Mouse (Mus musculus) stomach, postnatal 0 days (tissue): ENCODE data around the gene Ankfn1. TPM values are rescaled to one million over a fixed set of nuclear protein-coding genes. Genes with fewer than 3 reads are reported as not detected.

ENCODE experiments used
- ATAC-seq: fragments of 200-750 bp; cut with Nextera tagmentation; 2 replicates; pipeline ENCODE4 v1.8.0; 2017; ENCODE audit not compliant: low FRiP score, low TSS enrichment
- DNase-seq: peaks from one replicate; pipeline ENCODE4 v3.0.0-alpha.2; 2016; ENCODE audit warnings: low spot score
- H3K27ac ChIP-seq: fragments of 300-500 bp; sonication (generic); replicated peaks from 2 replicates; pipeline ENCODE4 v1.5.1; 2014; ENCODE audit warnings: mild to moderate bottlenecking, control low read depth
- H3K27me3 ChIP-seq: fragments of 300-500 bp; sonication (generic); 2 replicates; pipeline ENCODE4 v1.6.1; 2014; ENCODE audit warnings: low read length; ENCODE audit not compliant: control insufficient read depth, insufficient read depth
- H3K36me3 ChIP-seq: fragments of 300-500 bp; sonication (generic); 2 replicates; pipeline ENCODE4 v1.6.1; 2014; ENCODE audit warnings: low read length, mixed read lengths; ENCODE audit not compliant: control insufficient read depth, insufficient read depth
- H3K4me1 ChIP-seq: fragments of 300-500 bp; sonication (generic); replicated peaks from 2 replicates; pipeline ENCODE4 v1.6.1; 2014; ENCODE audit warnings: antibody characterized with exemption; ENCODE audit not compliant: control insufficient read depth, insufficient read depth
- H3K4me2 ChIP-seq: fragments of 300-500 bp; sonication (generic); replicated peaks from 2 replicates; pipeline ENCODE4 v1.6.1; 2014; ENCODE audit warnings: low read depth, mild to moderate bottlenecking, control low read depth, moderate library complexity
- H3K4me3 ChIP-seq: fragments of 300-500 bp; sonication (generic); 2 replicates; pipeline ENCODE4 v1.5.1; 2014; ENCODE audit warnings: low read depth, low read length, control low read depth
- H3K9ac ChIP-seq: fragments of 300-500 bp; sonication (generic); 2 replicates; pipeline ENCODE4 v1.6.1; 2014; ENCODE audit warnings: mild to moderate bottlenecking, low read length, control low read depth, mixed read lengths
- H3K9me3 ChIP-seq: fragments of 300-500 bp; sonication (generic); 2 replicates; pipeline ENCODE4 v1.6.1; 2016; ENCODE audit warnings: low read length; ENCODE audit not compliant: control insufficient read depth
- CTCF ChIP-seq: IDR thresholded peaks from 2 replicates; pipeline ENCODE4 v1.5.1; 2016; ENCODE audit warnings: antibody characterized with exemption, low read depth, mild to moderate bottlenecking, moderate library complexity
- EP300 ChIP-seq: optimal IDR thresholded peaks from 2 replicates; pipeline ENCODE3; 2016; ENCODE audit warnings: antibody characterized with exemption
- WGBS: fragments of 180-500 bp; shearing (Covaris S2); extraction: QIAGEN DNeasy Blood & Tissue Kit; methylation state at CpG from one replicate; pipeline ENCODE4 v1.1.7; 2014; 5-methylcytosine and 5-hydroxymethylcytosine counted together
- polyA plus RNA-seq: library from polyadenylated mRNA; unstranded; fragments of >200 nt; fragmentation: Nextera tagmentation; extraction: Ambion mirVana; gene quantifications from 2 replicates; pipeline ENCODE4 v1.2.1, GENCODE M21; 2015

Gene Ankfn1
- polyA plus RNA-seq: 0.10 and 0.12 TPM in 2 replicates

DNA sequence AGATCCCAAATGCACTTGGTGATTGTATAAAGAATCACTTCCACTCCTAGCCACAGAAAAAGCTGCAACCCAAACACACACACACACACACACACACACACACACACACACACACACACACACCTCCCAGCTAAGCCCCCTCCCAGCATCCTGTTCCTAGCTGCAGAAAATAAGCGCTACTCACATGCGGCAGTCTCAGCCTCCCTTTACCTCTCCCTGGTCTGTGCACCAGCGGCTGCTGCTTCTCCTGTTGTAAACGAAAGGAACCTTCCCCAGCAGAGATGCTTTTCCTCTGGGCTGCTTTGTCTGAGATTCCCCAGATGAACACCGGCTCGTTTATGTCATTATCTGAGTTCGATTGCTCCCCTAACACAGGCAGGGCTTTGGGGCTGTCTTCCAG lies at the start of gene Ankfn1:
Gene Ankfn1, minus strand, starts transcription at position 223 of the 400 bp plus-strand sequence.
- WGBS: 31% methylated on average over 7 of the region's 7 CpGs
- H3K4me1 ChIP-seq: no peaks in the 10 kb centered on the region
- TF ChIP-seq CTCF: no peak
- no peak for TF ChIP-seq EP300
- ATAC-seq (no peak), DNase-seq (no peak)
- H3K27me3 ChIP-seq: no peaks in the 10 kb centered on the region
- no peak within 1 kb of the TSS for H3K4me2 ChIP-seq
- no peaks in the 10 kb centered on the region for H3K36me3 ChIP-seq
- H3K9ac ChIP-seq: no peak within 1 kb of the TSS
- no peak within 1 kb of the TSS for H3K4me3 ChIP-seq
- no peaks in the 10 kb centered on the region for H3K9me3 ChIP-seq
- H3K27ac ChIP-seq: no peak within 1 kb of the TSS

- H3K4me2 ChIP-seq: no peak overlapping the region
- DNase-seq: no peak
- no peaks in the 10 kb centered on the region for H3K36me3 ChIP-seq
- TF ChIP-seq EP300: no peak
- no peak for TF ChIP-seq CTCF
- no peak for ATAC-seq
- no peak overlapping the region for H3K27ac ChIP-seq
- WGBS: 62% methylated on average over 8 of the region's 8 CpGs
- H3K9me3 ChIP-seq: no peaks in the 10 kb centered on the region
- H3K9ac ChIP-seq: no peak overlapping the region
- H3K4me3 ChIP-seq: no peak overlapping the region
- no peaks in the 10 kb centered on the region for H3K27me3 ChIP-seq
- no peaks in the 10 kb centered on the region for H3K4me1 ChIP-seq
These were observed 46.4 kb upstream of the Ankfn1 start for GRCm38 (mm10) chr11:89823661-89824446.

DNA sequence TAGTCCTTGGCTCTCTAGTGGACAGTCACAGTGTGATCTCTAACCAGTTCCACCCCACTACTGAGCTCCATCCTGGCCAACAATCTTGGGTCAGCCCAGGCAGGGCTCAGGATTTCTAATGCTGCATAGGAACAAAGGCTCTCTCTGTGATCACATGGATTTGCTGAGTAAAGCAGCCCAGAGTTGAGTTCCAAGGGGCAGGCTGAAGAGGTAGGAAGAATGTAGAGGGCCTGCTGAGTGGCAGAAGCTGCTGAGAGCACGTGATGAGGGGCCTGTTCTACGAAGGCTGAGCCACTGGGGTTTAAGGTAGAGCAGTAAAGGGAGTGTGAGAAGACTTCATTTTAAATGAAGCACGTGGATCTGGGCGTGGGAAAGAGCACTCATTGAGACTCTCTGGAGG lies 41.1 kb upstream of the Ankfn1 start:
- H3K27ac ChIP-seq: no peak overlapping the region
- ATAC-seq (no peak), DNase-seq (no peak)
- no peak overlapping the region for H3K9ac ChIP-seq
- no peaks in the 10 kb centered on the region for H3K27me3 ChIP-seq
- H3K36me3 ChIP-seq: no peaks in the 10 kb centered on the region
- 56% methylated on average over 4 of the region's 4 CpGs for WGBS
- H3K9me3 ChIP-seq: no peaks in the 10 kb centered on the region
- no peak overlapping the region for H3K4me3 ChIP-seq
- H3K4me1 ChIP-seq: no peaks in the 10 kb centered on the region
- no peak overlapping the region for H3K4me2 ChIP-seq
- no peak for TF ChIP-seq CTCF
- no peak for TF ChIP-seq EP300

DNA sequence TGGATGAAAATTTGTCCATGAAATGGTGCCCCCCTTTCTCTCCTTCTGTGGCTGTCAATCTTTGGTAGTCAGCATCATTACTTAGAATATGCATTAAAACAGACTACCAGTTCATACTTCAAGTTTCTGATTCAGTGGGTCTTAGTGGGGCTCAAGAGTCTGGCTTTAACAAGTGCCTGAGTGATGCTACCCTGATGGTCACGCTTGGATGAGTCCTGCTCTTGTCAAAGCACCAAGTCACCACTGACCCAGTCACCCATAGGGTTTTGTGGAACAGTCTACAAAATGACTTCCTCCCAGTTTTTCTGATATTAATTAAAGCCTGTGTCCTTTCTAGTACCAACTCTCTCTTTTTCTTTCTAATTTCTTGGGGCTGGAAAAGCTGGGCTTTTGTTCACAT lies 34.0 kb upstream of the Ankfn1 start:
- no peak for DNase-seq
- Histone ChIP-seq H3K27me3 (no peaks in the 10 kb centered on the region), H3K4me3 (no peak overlapping the region), H3K4me2 (no peak overlapping the region), H3K27ac (no peak overlapping the region), H3K9me3 (no peaks in the 10 kb centered on the region), H3K9ac (no peak overlapping the region), H3K4me1 (no peaks in the 10 kb centered on the region), H3K36me3 (no peaks in the 10 kb centered on the region)
- 93% methylated on average over 1 of the region's 1 CpGs for WGBS
- TF ChIP-seq EP300: no peak
- TF ChIP-seq CTCF: no peak
- ATAC-seq: no peak

GRCm38 (mm10) chr11:89807998-89808397 lies 30.5 kb upstream of the Ankfn1 start:
- Histone ChIP-seq H3K27me3 (no peaks in the 10 kb centered on the region), H3K27ac (no peak overlapping the region), H3K36me3 (no peaks in the 10 kb centered on the region), H3K4me2 (no peak overlapping the region), H3K9me3 (no peaks in the 10 kb centered on the region), H3K4me1 (no peaks in the 10 kb centered on the region), H3K4me3 (no peak overlapping the region), H3K9ac (no peak overlapping the region)
- 52% methylated on average over 11 of the region's 11 CpGs for WGBS
- no peak for TF ChIP-seq CTCF
- no peak for DNase-seq
- ATAC-seq: no peak

- ATAC-seq: no peak
- Histone ChIP-seq H3K9ac (no peak overlapping the region), H3K4me3 (no peak overlapping the region), H3K9me3 (no peaks in the 10 kb centered on the region), H3K36me3 (no peaks in the 10 kb centered on the region), H3K27ac (no peak overlapping the region), H3K4me1 (no peaks in the 10 kb centered on the region), H3K27me3 (no peaks in the 10 kb centered on the region), H3K4me2 (no peak overlapping the region)
- no peak for DNase-seq
- TF ChIP-seq CTCF: no peak
- TF ChIP-seq EP300: no peak
- 20% methylated on average over 5 of the region's 5 CpGs for WGBS
These were observed 27.4 kb upstream of the Ankfn1 start for GRCm38 (mm10) chr11:89804822-89805221.
